Mouse (Mus musculus): Measurements from ENCODE around the gene Gm21915.
A peak's percentile ranks its signal among the peaks of the same experiment; 100 is the strongest.

Gene Gm21915

GRCm38 (mm10) chr9:40670313-40670712 is at the start of gene Gm21915:
Gene Gm21915, plus strand, starts transcription at chr9:40670613.
- H3K36me3 ChIP-seq (ENCODE audit: control insufficient read depth, insufficient read depth, low read length, poor library complexity, severe bottlenecking): no peaks in the 10 kb centered on the region
- no peak for DNase-seq (ENCODE audit: low read depth, low spot score)
- H3K27me3 ChIP-seq (ENCODE audit: control insufficient read depth, insufficient read depth, low read length, poor library complexity, severe bottlenecking): no peaks in the 10 kb centered on the region

- no peaks in the 10 kb centered on the region for H3K27me3 ChIP-seq (ENCODE audit: control insufficient read depth, insufficient read depth, low read length, poor library complexity, severe bottlenecking)
- no peak for DNase-seq (ENCODE audit: low read depth, low spot score)
- H3K36me3 ChIP-seq (ENCODE audit: control insufficient read depth, insufficient read depth, low read length, poor library complexity, severe bottlenecking): no peaks in the 10 kb centered on the region
These were observed 48.1 kb upstream of the Gm21915 start for GRCm38 (mm10) chr9:40622265-40622664.

- Histone ChIP-seq H3K36me3 (ENCODE audit: control insufficient read depth, insufficient read depth, low read length, poor library complexity, severe bottlenecking) (no peaks in the 10 kb centered on the region), H3K27me3 (ENCODE audit: control insufficient read depth, insufficient read depth, low read length, poor library complexity, severe bottlenecking) (no peaks in the 10 kb centered on the region)
- DNase-seq (ENCODE audit: low read depth, low spot score): no peak
These were observed 47.6 kb upstream of the Gm21915 start for GRCm38 (mm10) chr9:40622793-40623192.

- H3K36me3 ChIP-seq (ENCODE audit: control insufficient read depth, insufficient read depth, low read length, poor library complexity, severe bottlenecking): no peaks in the 10 kb centered on the region
- DNase-seq (ENCODE audit: low read depth, low spot score): no peak
- H3K27me3 ChIP-seq (ENCODE audit: control insufficient read depth, insufficient read depth, low read length, poor library complexity, severe bottlenecking): no peaks in the 10 kb centered on the region
These were observed 45.1 kb upstream of the Gm21915 start for GRCm38 (mm10) chr9:40625341-40625740.

- Histone ChIP-seq H3K36me3 (ENCODE audit: control insufficient read depth, insufficient read depth, low read length, poor library complexity, severe bottlenecking) (no peaks in the 10 kb centered on the region), H3K27me3 (ENCODE audit: control insufficient read depth, insufficient read depth, low read length, poor library complexity, severe bottlenecking) (no peaks in the 10 kb centered on the region)
- no peak for DNase-seq (ENCODE audit: low read depth, low spot score)
These were observed 43.8 kb upstream of the Gm21915 start for GRCm38 (mm10) chr9:40626566-40626965.

GRCm38 (mm10) chr9:40627146-40627713 is 43.2 kb upstream of the Gm21915 start:
- DNase-seq (ENCODE audit: low read depth, low spot score): no peak
- Histone ChIP-seq H3K27me3 (ENCODE audit: control insufficient read depth, insufficient read depth, low read length, poor library complexity, severe bottlenecking) (no peaks in the 10 kb centered on the region), H3K36me3 (ENCODE audit: control insufficient read depth, insufficient read depth, low read length, poor library complexity, severe bottlenecking) (no peaks in the 10 kb centered on the region)

- H3K36me3 ChIP-seq (ENCODE audit: control insufficient read depth, insufficient read depth, low read length, poor library complexity, severe bottlenecking): no peaks in the 10 kb centered on the region
- DNase-seq (ENCODE audit: low read depth, low spot score): peak; percentile 45
- H3K27me3 ChIP-seq (ENCODE audit: control insufficient read depth, insufficient read depth, low read length, poor library complexity, severe bottlenecking): no peaks in the 10 kb centered on the region
These were observed 42.0 kb upstream of the Gm21915 start for GRCm38 (mm10) chr9:40628130-40629069.

- no peaks in the 10 kb centered on the region for H3K27me3 ChIP-seq (ENCODE audit: control insufficient read depth, insufficient read depth, low read length, poor library complexity, severe bottlenecking)
- DNase-seq (ENCODE audit: low read depth, low spot score): no peak
These were observed 41.0 kb upstream of the Gm21915 start for GRCm38 (mm10) chr9:40629441-40629840.

GRCm38 (mm10) chr9:40631101-40631500 is 39.3 kb upstream of the Gm21915 start:
- peak; percentile 70 for DNase-seq (ENCODE audit: low read depth, low spot score)
- no peaks in the 10 kb centered on the region for H3K36me3 ChIP-seq (ENCODE audit: control insufficient read depth, insufficient read depth, low read length, poor library complexity, severe bottlenecking)
- no peaks in the 10 kb centered on the region for H3K27me3 ChIP-seq (ENCODE audit: control insufficient read depth, insufficient read depth, low read length, poor library complexity, severe bottlenecking)

More at GRCm38 (mm10) chr9:40629441-40629840, 41.0 kb upstream of the Gm21915 start:
- H3K36me3 ChIP-seq (ENCODE audit: control insufficient read depth, insufficient read depth, low read length, poor library complexity, severe bottlenecking): no peaks in the 10 kb centered on the region

GRCm38 (mm10) chr9:40631505-40631904 is 38.9 kb upstream of the Gm21915 start:
- Histone ChIP-seq H3K36me3 (ENCODE audit: control insufficient read depth, insufficient read depth, low read length, poor library complexity, severe bottlenecking) (no peaks in the 10 kb centered on the region), H3K27me3 (ENCODE audit: control insufficient read depth, insufficient read depth, low read length, poor library complexity, severe bottlenecking) (no peaks in the 10 kb centered on the region)
- DNase-seq (ENCODE audit: low read depth, low spot score): no peak

GRCm38 (mm10) chr9:40636054-40636453 is 34.4 kb upstream of the Gm21915 start:
- peak; percentile 83 for DNase-seq (ENCODE audit: low read depth, low spot score)
- no peaks in the 10 kb centered on the region for H3K27me3 ChIP-seq (ENCODE audit: control insufficient read depth, insufficient read depth, low read length, poor library complexity, severe bottlenecking)
- no peaks in the 10 kb centered on the region for H3K36me3 ChIP-seq (ENCODE audit: control insufficient read depth, insufficient read depth, low read length, poor library complexity, severe bottlenecking)

- peak; percentile 66 for DNase-seq (ENCODE audit: low read depth, low spot score)
- Histone ChIP-seq H3K36me3 (ENCODE audit: control insufficient read depth, insufficient read depth, low read length, poor library complexity, severe bottlenecking) (no peaks in the 10 kb centered on the region), H3K27me3 (ENCODE audit: control insufficient read depth, insufficient read depth, low read length, poor library complexity, severe bottlenecking) (no peaks in the 10 kb centered on the region)
These were observed 32.6 kb upstream of the Gm21915 start for GRCm38 (mm10) chr9:40637705-40638393.

GRCm38 (mm10) chr9:40638394-40639049 is 31.9 kb upstream of the Gm21915 start:
- DNase-seq (ENCODE audit: low read depth, low spot score): peak; percentile 23
- Histone ChIP-seq H3K27me3 (ENCODE audit: control insufficient read depth, insufficient read depth, low read length, poor library complexity, severe bottlenecking) (no peaks in the 10 kb centered on the region), H3K36me3 (ENCODE audit: control insufficient read depth, insufficient read depth, low read length, poor library complexity, severe bottlenecking) (no peaks in the 10 kb centered on the region)

- H3K27me3 ChIP-seq (ENCODE audit: control insufficient read depth, insufficient read depth, low read length, poor library complexity, severe bottlenecking): no peaks in the 10 kb centered on the region
- no peaks in the 10 kb centered on the region for H3K36me3 ChIP-seq (ENCODE audit: control insufficient read depth, insufficient read depth, low read length, poor library complexity, severe bottlenecking)
- DNase-seq (ENCODE audit: low read depth, low spot score): no peak
These were observed 30.8 kb upstream of the Gm21915 start for GRCm38 (mm10) chr9:40639536-40640187.

Measured in splenic B cell, adult 2 months (primary cell).